Mouse (Mus musculus) liver, embryonic 14 days (tissue): Measurements from ENCODE around the gene Ndufs1. TPM values are rescaled to one million over a fixed set of nuclear protein-coding genes. Genes with fewer than 3 reads are reported as not detected.

Source experiments
- polyA plus RNA-seq: library from polyadenylated mRNA; depleted of rRNA; stranded (reverse); fragments of >200 nt; gene quantifications from 2 replicates; pipeline ENCODE4 v1.2.3, GENCODE M21; 2012; rRNA removed

The Ndufs1 gene
- polyA plus RNA-seq, result 61.6 and 68.7 TPM in 2 replicates

DNA sequence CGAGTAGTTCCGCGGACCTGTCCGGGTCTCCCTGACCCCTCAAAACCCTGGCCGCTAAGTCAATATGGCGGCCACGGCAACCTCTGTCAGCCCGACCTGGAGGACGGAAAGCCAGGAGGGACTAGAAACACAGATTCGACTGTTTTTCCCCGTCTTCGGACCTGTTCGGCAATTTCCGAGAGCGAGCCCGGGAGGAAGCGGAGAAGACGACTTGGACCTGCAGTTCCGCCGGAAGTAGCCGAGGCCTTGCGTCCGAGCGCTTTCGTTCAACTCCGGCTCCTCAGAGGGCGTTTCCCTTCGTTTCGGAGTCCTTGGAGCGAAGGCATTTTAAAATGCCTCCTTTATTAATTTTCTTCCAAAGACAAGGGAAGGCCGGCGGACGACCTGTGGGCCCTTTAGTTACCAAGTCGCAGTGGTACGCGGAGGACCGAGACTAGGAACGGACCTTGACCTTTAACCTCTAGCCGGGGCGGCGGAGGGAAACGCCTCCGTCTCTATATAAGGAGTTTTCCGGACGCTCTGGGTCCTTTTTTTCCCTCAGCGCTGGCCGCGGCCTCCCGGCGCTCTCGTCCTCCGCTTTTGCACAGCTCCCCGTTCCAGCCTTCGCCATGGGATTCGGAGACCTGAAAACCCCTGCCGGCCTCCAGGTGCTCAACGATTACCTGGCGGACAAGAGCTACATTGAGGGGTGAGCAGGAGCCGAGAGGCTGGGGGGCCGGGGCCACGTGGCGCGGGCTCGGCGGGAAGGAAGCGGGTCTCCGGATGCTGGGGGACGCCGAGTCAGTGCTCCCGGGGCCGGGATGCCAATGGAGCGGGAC, at the start of gene Ndufs1, which contains the start of gene Eef1b2:
TSS of gene Ndufs1 (minus strand) at position 230 of the 818 bp plus-strand sequence.
TSS of gene Eef1b2 (plus strand) at position 222 of the 818 bp plus-strand sequence.

DNA sequence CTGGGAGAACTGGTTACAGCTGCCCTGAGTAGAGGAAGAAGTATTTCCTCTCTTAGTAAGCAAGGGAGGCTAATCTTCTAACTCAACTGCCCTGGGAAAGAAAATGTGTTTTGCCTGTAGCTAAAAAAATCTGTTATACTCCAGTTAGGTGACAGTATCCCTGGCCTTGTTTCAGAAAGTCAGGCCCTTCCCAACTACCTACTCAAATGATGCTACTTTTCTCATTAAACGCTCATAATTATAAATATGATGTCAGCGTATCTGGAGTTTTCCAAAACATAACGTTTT, 37.6 kb upstream of the Ndufs1 start, which contains the start of gene Gpr1:
TSS of gene Gpr1 (minus strand) at position 273 of the 288 bp plus-strand sequence.

DNA sequence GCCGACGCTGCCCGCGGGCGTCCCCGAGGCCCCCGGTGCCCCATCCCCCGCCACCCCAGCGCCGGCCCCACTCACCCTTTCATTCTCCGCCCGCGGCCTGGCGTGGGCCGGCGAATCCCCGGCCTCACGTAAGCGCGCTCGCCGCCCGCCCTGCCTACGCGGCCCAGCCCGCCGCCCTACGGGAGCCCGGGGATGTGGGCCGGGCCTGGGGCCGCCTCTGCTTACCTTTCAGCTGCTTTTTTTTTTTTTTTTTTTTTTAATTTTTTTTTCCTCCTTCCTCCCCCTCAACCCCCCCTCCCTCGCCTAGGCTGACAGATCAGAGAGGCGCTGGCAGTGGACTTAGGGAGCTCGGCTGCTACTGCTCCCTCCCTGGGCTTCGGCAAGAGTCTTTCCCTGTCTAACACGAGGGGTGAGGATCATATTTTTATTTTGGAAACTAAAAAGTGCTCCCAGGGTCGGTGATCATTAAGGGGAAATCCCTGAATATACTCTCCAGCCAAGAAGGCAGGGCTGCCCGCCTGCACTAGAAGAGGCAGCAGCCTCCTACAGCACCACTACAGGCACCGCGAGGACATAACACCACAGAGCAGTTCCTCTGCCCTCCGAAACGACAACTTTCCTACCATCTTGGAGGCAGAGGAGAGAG, 62.4 kb downstream of the Ndufs1 start, which contains the start of gene Ino80d:
TSS of gene Ino80d (minus strand) at position 532 of the 646 bp plus-strand sequence.

Other genes starting within 250 kb of the Ndufs1 start
- gene Ino80d, start 62.2 kb downstream of the Ndufs1 start, polyA plus RNA-seq, result 2.6 and 3.1 TPM in 2 replicates
- gene Eef1b2, start within 50 bp of the Ndufs1 start, polyA plus RNA-seq, result 640 and 672 TPM in 2 replicates
- not detected in 2 replicates for gene Gpr1, start 37.7 kb upstream of the Ndufs1 start, polyA plus RNA-seq
- gene Zdbf2, start 96.4 kb upstream of the Ndufs1 start, polyA plus RNA-seq, result 0.08 and 0.24 TPM in 2 replicates